Mouse (Mus musculus) lung, embryonic 16.5 days (tissue): ENCODE results near the gene Eif4e1b. TPM values are rescaled to one million over a fixed set of nuclear protein-coding genes. Genes with fewer than 3 reads are reported as not detected.
A peak's percentile ranks its signal among the peaks of the same experiment; 100 is the strongest.

ENCODE experiments used
- ATAC-seq: fragments of 200-750 bp; cut with Nextera tagmentation; 2 replicates; pipeline ENCODE4 v1.8.0; 2017; ENCODE audit warnings: low read depth, mild to moderate bottlenecking, moderate library complexity
- H3K27ac ChIP-seq: fragments of 300-500 bp; sonication (generic); 2 replicates; pipeline ENCODE4 v1.5.1; 2014; ENCODE audit warnings: mild to moderate bottlenecking, control low read depth, low read length
- H3K27me3 ChIP-seq: fragments of 300-500 bp; sonication (generic); 2 replicates; pipeline ENCODE4 v1.6.1; 2014; ENCODE audit warnings: low read depth, low read length, mixed read lengths; ENCODE audit not compliant: control insufficient read depth, insufficient read depth
- H3K36me3 ChIP-seq: fragments of 300-500 bp; sonication (generic); 2 replicates; pipeline ENCODE4 v1.6.1; 2014; ENCODE audit warnings: low read length; ENCODE audit not compliant: control insufficient read depth, insufficient read depth
- H3K4me1 ChIP-seq: fragments of 300-500 bp; sonication (generic); replicated peaks from 2 replicates; pipeline ENCODE4 v1.6.1; 2014; ENCODE audit warnings: low read length, mixed read lengths; ENCODE audit not compliant: control insufficient read depth, insufficient read depth
- H3K4me2 ChIP-seq: fragments of 300-500 bp; sonication (generic); 2 replicates; pipeline ENCODE4 v1.6.1; 2014; ENCODE audit warnings: low read depth, low read length, control low read depth
- H3K4me3 ChIP-seq: fragments of 300-500 bp; sonication (generic); 2 replicates; pipeline ENCODE4 v1.5.1; 2014; ENCODE audit warnings: mild to moderate bottlenecking, low read length, control low read depth
- H3K9ac ChIP-seq: fragments of 300-500 bp; sonication (generic); 2 replicates; pipeline ENCODE4 v1.6.1; 2014; ENCODE audit warnings: low read length, control low read depth
- H3K9me3 ChIP-seq: fragments of 300-500 bp; sonication (generic); 2 replicates; pipeline ENCODE4 v1.6.1; 2016; ENCODE audit warnings: low read length; ENCODE audit not compliant: control insufficient read depth
- WGBS: fragments of 180-500 bp; shearing (Covaris S2); extraction: QIAGEN DNeasy Blood & Tissue Kit; methylation state at CpG from one replicate; pipeline ENCODE4 v1.1.7; 2014; 5-methylcytosine and 5-hydroxymethylcytosine counted together
- polyA plus RNA-seq: library from polyadenylated mRNA; unstranded; fragments of >200 nt; fragmentation: Nextera tagmentation; extraction: Ambion mirVana; gene quantifications from 2 replicates; pipeline ENCODE4 v1.2.1, GENCODE M21; 2015

Eif4e1b gene
- polyA plus RNA-seq, 1 experiment from 2014 or later, result not detected

DNA sequence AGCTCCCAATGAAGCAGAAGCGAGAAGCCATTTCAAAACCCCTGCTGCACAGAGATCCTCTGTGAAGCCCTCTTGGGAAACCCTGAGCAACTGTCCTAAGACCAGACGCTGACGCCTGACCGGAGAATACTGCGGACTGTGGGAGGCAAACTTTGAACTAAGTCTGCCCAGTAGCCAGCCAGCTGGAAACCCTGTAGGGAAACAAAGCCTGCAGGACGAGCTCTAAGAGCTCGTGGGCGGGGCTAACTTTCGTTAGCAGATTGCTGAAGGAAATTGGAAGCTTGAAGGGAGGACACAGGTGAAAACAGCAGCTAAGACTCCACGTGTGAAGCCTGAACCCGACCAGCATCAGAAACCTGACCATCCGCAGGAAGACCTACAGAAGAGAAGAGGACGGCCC lies 45.7 kb downstream of the Eif4e1b start:
- ATAC-seq, result no peak
- Histone ChIP-seq H3K36me3 (no peaks in the 10 kb centered on the region), H3K4me2 (no peak overlapping the region), H3K9me3 (no peaks in the 10 kb centered on the region), H3K4me1 (no peaks in the 10 kb centered on the region; the same call in 1 of the 2 replicates), H3K27me3 (no peaks in the 10 kb centered on the region), H3K27ac (no peak overlapping the region), H3K4me3 (no peak overlapping the region), H3K9ac (no peak overlapping the region)
- 4% methylated on average over 13 of the region's 13 CpGs for WGBS

DNA sequence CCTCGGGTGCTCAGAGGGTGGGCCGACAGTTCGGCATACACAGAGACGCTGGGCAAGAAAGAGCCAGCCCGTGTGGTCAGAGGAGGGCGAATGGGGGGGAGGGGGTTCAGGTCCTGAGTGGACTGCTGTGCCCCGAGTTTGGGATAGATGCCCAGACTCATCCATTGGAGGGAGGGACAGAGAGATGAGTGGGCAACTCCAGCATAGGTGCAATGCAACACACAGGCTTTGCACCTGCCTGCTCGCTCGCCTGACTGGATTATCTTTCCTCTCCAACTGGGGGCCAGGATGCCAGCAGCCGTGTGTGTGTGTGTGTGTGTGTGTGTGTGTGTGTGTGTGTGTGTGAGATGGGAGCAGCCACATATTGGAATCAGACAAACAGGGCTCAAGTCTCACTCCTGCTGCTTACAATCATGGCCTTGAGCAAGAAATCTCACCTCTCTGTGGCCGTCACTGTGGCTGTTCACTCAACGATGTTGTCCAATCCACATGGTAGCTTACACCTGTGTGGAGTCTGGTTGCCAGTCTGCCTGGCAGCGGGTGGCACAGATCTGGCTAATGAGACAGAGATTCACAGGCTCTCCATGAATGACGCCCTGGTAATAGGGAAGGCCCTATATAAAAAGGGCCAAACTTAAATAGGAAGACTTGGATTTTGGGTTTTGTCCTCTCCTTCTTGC lies 52.7 kb downstream of the Eif4e1b start:
- no peak overlapping the region for H3K4me2 ChIP-seq
- H3K4me3 ChIP-seq, result no peak overlapping the region
- H3K9ac ChIP-seq, result no peak overlapping the region
- ATAC-seq, result no peak
- H3K9me3 ChIP-seq, result no peaks in the 10 kb centered on the region
- H3K27me3 ChIP-seq, result no peaks in the 10 kb centered on the region
- H3K36me3 ChIP-seq, result no peaks in the 10 kb centered on the region
- H3K4me1 ChIP-seq, result peaks cover 15% of the 10 kb centered on the region
- 73% methylated on average over 14 of the region's 14 CpGs for WGBS
- no peak overlapping the region for H3K27ac ChIP-seq

DNA sequence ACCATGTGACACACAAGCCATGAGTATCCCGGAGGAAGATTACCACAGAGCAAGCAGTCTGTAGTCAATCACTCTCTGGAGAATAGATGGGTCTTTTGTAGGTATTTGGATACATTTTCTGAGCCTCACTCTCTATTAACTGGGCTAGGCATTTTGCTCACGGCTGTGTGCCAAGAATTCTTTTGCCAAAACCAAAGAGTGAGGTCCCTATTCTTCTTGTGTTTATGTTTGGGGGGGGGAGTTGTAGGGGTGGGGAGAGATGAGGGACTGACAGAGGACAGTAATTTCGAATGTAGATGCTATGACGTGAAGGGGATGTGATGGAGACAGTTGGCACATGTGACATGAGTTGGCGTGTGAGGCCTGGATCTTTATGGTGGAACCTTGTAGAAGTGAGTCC lies 53.3 kb downstream of the Eif4e1b start:
- Histone ChIP-seq H3K27me3 (no peaks in the 10 kb centered on the region), H3K4me1 (peaks cover 15% of the 10 kb centered on the region), H3K9ac (no peak overlapping the region), H3K4me3 (no peak overlapping the region), H3K4me2 (peak overlapping the region; percentile 40; the same call in 1 of the 2 replicates), H3K27ac (no peak overlapping the region), H3K36me3 (no peaks in the 10 kb centered on the region), H3K9me3 (no peaks in the 10 kb centered on the region)
- ATAC-seq, result peak; percentile 43; the same call in 1 of the 2 replicates
- WGBS, result 43% methylated on average over 5 of the region's 5 CpGs

DNA sequence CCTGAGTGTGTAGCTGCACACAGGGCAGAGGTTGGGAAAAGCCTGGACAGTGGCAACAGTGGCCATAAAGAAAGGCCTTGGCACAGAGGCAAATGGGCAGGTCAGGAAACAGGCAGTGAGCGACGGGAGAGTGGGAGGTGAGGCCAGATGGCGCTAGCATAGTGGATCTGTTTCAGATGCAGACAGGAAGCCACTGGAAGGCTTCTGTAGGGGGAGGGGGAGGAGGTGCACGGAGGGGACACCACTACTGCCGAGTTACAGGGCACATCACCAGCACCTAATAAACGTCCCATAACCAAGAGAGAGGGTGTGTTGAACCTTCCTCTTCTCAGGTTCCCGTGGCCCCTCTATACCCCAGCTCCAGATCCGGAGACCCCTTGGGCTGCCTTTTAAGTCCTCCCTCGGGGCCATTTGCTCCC lies 53.7 kb downstream of the Eif4e1b start:
- Histone ChIP-seq H3K4me1 (peaks cover 15% of the 10 kb centered on the region), H3K27me3 (no peaks in the 10 kb centered on the region), H3K4me2 (peak overlapping the region; percentile 40), H3K27ac (no peak overlapping the region), H3K36me3 (no peaks in the 10 kb centered on the region), H3K4me3 (no peak overlapping the region), H3K9ac (no peak overlapping the region), H3K9me3 (no peaks in the 10 kb centered on the region)
- ATAC-seq, result peak; percentile 64; the same call in 1 of the 2 replicates
- 19% methylated on average over 9 of the region's 9 CpGs for WGBS

Other genes starting within 250 kb of the Eif4e1b start
- gene 4833439L19Rik, start 218.6 kb upstream of the Eif4e1b start, polyA plus RNA-seq, result 129 and 130 TPM in 2 replicates
- gene Arl10, start 209.0 kb upstream of the Eif4e1b start, polyA plus RNA-seq, result 25.3 and 28.6 TPM in 2 replicates
- gene Nop16, start 193.9 kb upstream of the Eif4e1b start, polyA plus RNA-seq, result 69.2 and 71.2 TPM in 2 replicates
- 189 and 192 TPM in 2 replicates for gene Higd2a, start 193.8 kb upstream of the Eif4e1b start, polyA plus RNA-seq
- 46.2 and 47.8 TPM in 2 replicates for gene Cltb, start 172.7 kb upstream of the Eif4e1b start, polyA plus RNA-seq
- 72.1 and 78.6 TPM in 2 replicates for gene Faf2, start 162.2 kb upstream of the Eif4e1b start, polyA plus RNA-seq
- gene Rnf44, start 90.1 kb upstream of the Eif4e1b start, polyA plus RNA-seq, result 44.7 and 49.4 TPM in 2 replicates
- 0.30 TPM in 1 of 2 replicates, not detected in the other for gene Cdhr2, start 82.5 kb upstream of the Eif4e1b start, polyA plus RNA-seq
- 0.05 and 0.16 TPM in 2 replicates for gene Gprin1, start 34.1 kb upstream of the Eif4e1b start, polyA plus RNA-seq
- gene Sncb, start 17.4 kb upstream of the Eif4e1b start, polyA plus RNA-seq, result 0.31 TPM in 1 of 2 replicates, not detected in the other
- gene Tspan17, start 5.4 kb downstream of the Eif4e1b start, polyA plus RNA-seq, result 19.6 and 21.0 TPM in 2 replicates
- gene Unc5a, start 165.4 kb downstream of the Eif4e1b start, polyA plus RNA-seq, result 4.3 TPM in 2 replicates
- 0.95 and 1.3 TPM in 2 replicates for gene Hk3, start 237.4 kb downstream of the Eif4e1b start, polyA plus RNA-seq